Comparison of ENCODE assay signal across 10 mouse cellular contexts in genomic region chr12:12684481-12685216, GRCm38 (mm10).
DNase-seq lines count a peak whose midpoint lies in the region; ATAC-seq and TF ChIP-seq lines count a peak whose summit lies in the region.
"Had no signal": no experiment of that assay in that cellular context is flagged by ENCODE, and none has a peak within 500 bp of the region (broad histone marks: within the 10 kb centered on the region; RNA-seq: fewer than 3 reads in every experiment).

No protein-coding gene starts in this region.

- no peaks in the 10 kb centered on the region for H3K27me3 ChIP-seq in kidney, postnatal 0 days (ENCODE audit: insufficient read depth, low read length)
- H3K27me3 ChIP-seq in embryonic facial prominence, embryonic 14.5 days (replicated peaks; ENCODE audit: control insufficient read depth, insufficient read depth, low read length), result no peaks in the 10 kb centered on the region
- H3K27me3 ChIP-seq in intestine, embryonic 15.5 days (replicated peaks), result no peaks in the 10 kb centered on the region

- H3K9me3 ChIP-seq in kidney, postnatal 0 days (replicated peaks; ENCODE audit: low read length), result no peaks in the 10 kb centered on the region
- H3K9me3 ChIP-seq in embryonic facial prominence, embryonic 14.5 days (ENCODE audit: control insufficient read depth, low read length), result no peaks in the 10 kb centered on the region
- H3K9me3 ChIP-seq in intestine, embryonic 15.5 days, result no peaks in the 10 kb centered on the region
- H3K9me3 ChIP-seq: limb, embryonic 15.5 days had no signal

- no peak overlapping the region for H3K4me3 ChIP-seq in kidney, postnatal 0 days (replicated peaks; ENCODE audit: low read depth, low read length)
- no peak overlapping the region for H3K4me3 ChIP-seq in embryonic facial prominence, embryonic 14.5 days (ENCODE audit: low read depth, low read length)
- no peak overlapping the region for H3K4me3 ChIP-seq in intestine, embryonic 15.5 days (replicated peaks)
- H3K4me3 ChIP-seq: limb, embryonic 15.5 days had no signal

- H3K27ac ChIP-seq in kidney, postnatal 0 days, result no peak overlapping the region
- H3K27ac ChIP-seq in embryonic facial prominence, embryonic 14.5 days (replicated peaks; ENCODE audit: low read depth, low read length), result 0 out of 2 replicates have a peak overlapping the region, but pooled peaks have one; percentile 13
- H3K27ac ChIP-seq in intestine, embryonic 15.5 days, result no peak overlapping the region
- H3K27ac ChIP-seq: limb, embryonic 15.5 days had no signal

- no peaks in the 10 kb centered on the region for H3K36me3 ChIP-seq in kidney, postnatal 0 days (ENCODE audit: insufficient read depth, low read length)
- H3K36me3 ChIP-seq in embryonic facial prominence, embryonic 14.5 days (ENCODE audit: control insufficient read depth, insufficient read depth, low read length), result no peaks in the 10 kb centered on the region
- H3K36me3 ChIP-seq in intestine, embryonic 15.5 days, result no peaks in the 10 kb centered on the region
- H3K36me3 ChIP-seq: limb, embryonic 15.5 days had no signal

- WGBS in kidney, postnatal 0 days, result 35% methylated on average over 16 of the region's 16 CpGs
- 23% methylated on average over 16 of the region's 16 CpGs for WGBS in embryonic facial prominence, embryonic 14.5 days
- WGBS in intestine, embryonic 15.5 days, result 46% methylated on average over 16 of the region's 16 CpGs

- DNase-seq in kidney, postnatal 0 days (ENCODE audit: low spot score), result no peak
- DNase-seq in kidney, adult 11 months, result no peak
- DNase-seq in embryonic facial prominence, embryonic 14.5 days (ENCODE audit: low spot score), result peak; percentile 87
- peak; percentile 60 for DNase-seq in retina, embryonic 14.5 days (ENCODE audit: low spot score)
- no peak for DNase-seq in urinary bladder, postnatal 4 days (ENCODE audit: low spot score in 2 of 2)
- no peak for DNase-seq in cerebellum, postnatal 36 days
- DNase-seq in thymus, postnatal 36 days, result no peak
- DNase-seq: kidney, adult 2 months had no signal

- no peak overlapping the region for H3K9ac ChIP-seq in kidney, postnatal 0 days (ENCODE audit: low read depth, low read length)
- peak overlapping the region; percentile 11; the same call in 1 of the 2 replicates for H3K9ac ChIP-seq in embryonic facial prominence, embryonic 14.5 days (ENCODE audit: low read depth, low read length)
- no peak overlapping the region for H3K9ac ChIP-seq in intestine, embryonic 15.5 days
- H3K9ac ChIP-seq: limb, embryonic 15.5 days had no signal

- H3K4me2 ChIP-seq in kidney, postnatal 0 days (ENCODE audit: low read length), result no peak overlapping the region
- H3K4me2 ChIP-seq in embryonic facial prominence, embryonic 14.5 days (ENCODE audit: low read depth, low read length), result peak overlapping the region; percentile 42
- H3K4me2 ChIP-seq in intestine, embryonic 15.5 days (replicated peaks), result peak overlapping the region; percentile 26; the same call in 1 of the 2 replicates
- H3K4me2 ChIP-seq: limb, embryonic 15.5 days had no signal

- ATAC-seq in kidney, postnatal 0 days (replicated peaks; ENCODE audit: low FRiP score, low read depth), result 0 out of 2 replicates have a peak, but pooled peaks have one; percentile 14
- peak; percentile 59 for ATAC-seq in embryonic facial prominence, embryonic 14.5 days (ENCODE audit: low read depth)
- peak; percentile 22; the same call in 1 of the 2 replicates for ATAC-seq in intestine, embryonic 15.5 days

- peaks cover 12% of the 10 kb centered on the region; the same call in 1 of the 2 replicates for H3K4me1 ChIP-seq in kidney, postnatal 0 days (replicated peaks; ENCODE audit: insufficient read depth, low read length)
- peaks cover 27% of the 10 kb centered on the region for H3K4me1 ChIP-seq in embryonic facial prominence, embryonic 14.5 days (ENCODE audit: control insufficient read depth, insufficient read depth, low read length)
- H3K4me1 ChIP-seq in intestine, embryonic 15.5 days (replicated peaks), result peaks cover 24% of the 10 kb centered on the region

- TF ChIP-seq CTCF in kidney, postnatal 0 days (IDR thresholded peaks at IDR 0.05; ENCODE audit: low read depth), result no peak

Comparison
In these comparisons a context has a peak if more than half of its experiments do, and no peak if none do; other contexts are left out.
1. DNase-seq: peak in embryonic facial prominence, embryonic 14.5 days (single experiment) and retina, embryonic 14.5 days (single experiment); none in kidney, postnatal 0 days (single experiment), kidney, adult 11 months (single experiment), urinary bladder, postnatal 4 days (0 of 2), cerebellum, postnatal 36 days (0 of 2) and thymus, postnatal 36 days (0 of 2).
2. Peak in every context shown above with its lines, with median percentiles within 50 percentile points of each other: ATAC-seq.